Mouse (Mus musculus) neural tube, embryonic 11.5 days (tissue): ENCODE results near the gene Wdtc1. TPM values are rescaled to one million over a fixed set of nuclear protein-coding genes. Genes with fewer than 3 reads are reported as not detected.

Experiments used
- ATAC-seq: fragments of 200-750 bp; cut with Nextera tagmentation; 2 replicates; pipeline ENCODE4 v1.8.0; 2017; ENCODE audit warnings: moderate number of reproducible peaks, mild to moderate bottlenecking, moderate TSS enrichment, moderate library complexity; ENCODE audit not compliant: insufficient read depth, low FRiP score, low TSS enrichment
- DNase-seq: peaks from one replicate; pipeline ENCODE4 v3.0.0-alpha.2; 2015; ENCODE audit warnings: low spot score
- H3K27ac ChIP-seq: fragments of 300-500 bp; sonication (generic); 2 replicates; pipeline ENCODE4 v1.5.1; 2014; ENCODE audit warnings: low read depth, mild to moderate bottlenecking, low read length
- H3K27me3 ChIP-seq: fragments of 300-500 bp; sonication (generic); 2 replicates; pipeline ENCODE4 v1.6.1; 2014; ENCODE audit warnings: mild to moderate bottlenecking, low read length, mixed read lengths; ENCODE audit not compliant: control insufficient read depth, insufficient read depth
- H3K36me3 ChIP-seq: fragments of 300-500 bp; sonication (generic); 2 replicates; pipeline ENCODE4 v1.6.1; 2014; ENCODE audit warnings: mild to moderate bottlenecking, low read length, moderate library complexity, mixed read lengths; ENCODE audit not compliant: control insufficient read depth, insufficient read depth
- H3K4me1 ChIP-seq: fragments of 300-500 bp; sonication (generic); 2 replicates; pipeline ENCODE4 v1.6.1; 2014; ENCODE audit warnings: low read length, mixed read lengths; ENCODE audit not compliant: control insufficient read depth, insufficient read depth
- H3K4me2 ChIP-seq: fragments of 300-500 bp; sonication (generic); 2 replicates; pipeline ENCODE4 v1.6.1; 2014; ENCODE audit warnings: low read depth, mild to moderate bottlenecking, moderate library complexity
- H3K4me3 ChIP-seq: fragments of 300-500 bp; sonication (generic); 2 replicates; pipeline ENCODE4 v1.5.1; 2014; ENCODE audit warnings: low read depth, low read length
- H3K9ac ChIP-seq: fragments of 300-500 bp; sonication (generic); 2 replicates; pipeline ENCODE4 v1.6.1; 2014; ENCODE audit warnings: mild to moderate bottlenecking, low read length
- H3K9me3 ChIP-seq: fragments of 300-500 bp; sonication (generic); 2 replicates; pipeline ENCODE4 v1.6.1; 2016; ENCODE audit warnings: low read length; ENCODE audit not compliant: control insufficient read depth
- WGBS: fragments of 180-500 bp; shearing (Covaris S2); extraction: QIAGEN DNeasy Blood & Tissue Kit; methylation state at CpG from one replicate; pipeline ENCODE4 v1.1.7; 2014; 5-methylcytosine and 5-hydroxymethylcytosine counted together
- polyA plus RNA-seq: library from polyadenylated mRNA; unstranded; fragments of >200 nt; fragmentation: Nextera tagmentation; extraction: Ambion mirVana; gene quantifications from 2 replicates; pipeline ENCODE4 v1.2.1, GENCODE M21; 2014

Gene Wdtc1
- polyA plus RNA-seq, 1 experiment from 2014 or later = 27.0 TPM

- no peak overlapping the region for H3K4me3 ChIP-seq
- no peaks in the 10 kb centered on the region for H3K27me3 ChIP-seq
- H3K4me2 ChIP-seq = no peak overlapping the region
- H3K36me3 ChIP-seq = no peaks in the 10 kb centered on the region
- no peak for DNase-seq
- 90% methylated on average over 3 of the region's 3 CpGs for WGBS
- H3K9me3 ChIP-seq = no peaks in the 10 kb centered on the region
- no peak for ATAC-seq
- H3K4me1 ChIP-seq = no peaks in the 10 kb centered on the region
- H3K9ac ChIP-seq = no peak overlapping the region
- H3K27ac ChIP-seq = no peak overlapping the region
Observed at GRCm38 (mm10) chr4:133319667-133320066, 33.6 kb downstream of the Wdtc1 start.

GRCm38 (mm10) chr4:133315991-133316390, 37.3 kb downstream of the Wdtc1 start:
- H3K27ac ChIP-seq = no peak overlapping the region
- DNase-seq = no peak
- H3K4me1 ChIP-seq = no peaks in the 10 kb centered on the region
- no peak overlapping the region for H3K4me3 ChIP-seq
- H3K4me2 ChIP-seq = no peak overlapping the region
- no peaks in the 10 kb centered on the region for H3K27me3 ChIP-seq
- H3K36me3 ChIP-seq = no peaks in the 10 kb centered on the region
- WGBS = 79% methylated on average over 5 of the region's 5 CpGs
- no peaks in the 10 kb centered on the region for H3K9me3 ChIP-seq
- no peak overlapping the region for H3K9ac ChIP-seq
- no peak for ATAC-seq

- Histone ChIP-seq H3K9me3 (no peaks in the 10 kb centered on the region), H3K4me3 (no peak overlapping the region), H3K4me1 (no peaks in the 10 kb centered on the region), H3K27ac (no peak overlapping the region), H3K9ac (no peak overlapping the region), H3K27me3 (no peaks in the 10 kb centered on the region), H3K4me2 (no peak overlapping the region), H3K36me3 (no peaks in the 10 kb centered on the region)
- DNase-seq = no peak
- no peak for ATAC-seq
- 89% methylated on average over 8 of the region's 8 CpGs for WGBS
Observed at GRCm38 (mm10) chr4:133314896-133315295, 38.4 kb downstream of the Wdtc1 start.

GRCm38 (mm10) chr4:133309948-133310347, 43.3 kb downstream of the Wdtc1 start:
- no peaks in the 10 kb centered on the region for H3K4me1 ChIP-seq
- ATAC-seq (no peak), DNase-seq (peak; percentile 85)
- no peak overlapping the region for H3K4me2 ChIP-seq
- no peak overlapping the region for H3K9ac ChIP-seq
- no peak overlapping the region for H3K27ac ChIP-seq
- no peaks in the 10 kb centered on the region for H3K9me3 ChIP-seq
- no peak overlapping the region for H3K4me3 ChIP-seq
- WGBS = 0% methylated on average over 3 of the region's 3 CpGs
- no peaks in the 10 kb centered on the region for H3K36me3 ChIP-seq
- no peaks in the 10 kb centered on the region for H3K27me3 ChIP-seq

DNA sequence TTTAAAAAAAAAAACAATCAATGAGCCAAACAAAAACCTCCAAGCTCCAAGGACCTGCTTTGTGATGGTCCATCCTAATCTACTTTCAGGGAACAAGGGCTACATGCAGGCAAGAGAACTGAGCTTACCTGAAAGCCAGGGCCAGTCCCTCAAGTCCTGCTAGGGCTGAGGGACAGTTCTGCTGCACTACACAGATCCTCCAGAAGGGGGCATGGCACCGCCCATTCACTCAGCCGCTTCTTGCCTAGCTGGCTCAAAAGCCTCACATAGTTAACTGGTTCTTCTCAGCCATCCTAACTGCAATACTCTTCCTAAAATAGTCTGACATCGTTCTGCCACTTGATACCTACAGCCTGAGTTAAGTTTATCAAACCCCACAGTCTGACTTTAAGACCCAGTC, 46.0 kb downstream of the Wdtc1 start:
- no peak for ATAC-seq
- Histone ChIP-seq H3K27ac (no peak overlapping the region), H3K9me3 (no peaks in the 10 kb centered on the region), H3K9ac (no peak overlapping the region), H3K4me1 (no peaks in the 10 kb centered on the region), H3K36me3 (peaks cover 2% of the 10 kb centered on the region; the same call in 1 of the 2 replicates), H3K27me3 (no peaks in the 10 kb centered on the region), H3K4me2 (no peak overlapping the region), H3K4me3 (no peak overlapping the region)
- DNase-seq = peak; percentile 59
- 38% methylated on average over 3 of the region's 3 CpGs for WGBS

DNA sequence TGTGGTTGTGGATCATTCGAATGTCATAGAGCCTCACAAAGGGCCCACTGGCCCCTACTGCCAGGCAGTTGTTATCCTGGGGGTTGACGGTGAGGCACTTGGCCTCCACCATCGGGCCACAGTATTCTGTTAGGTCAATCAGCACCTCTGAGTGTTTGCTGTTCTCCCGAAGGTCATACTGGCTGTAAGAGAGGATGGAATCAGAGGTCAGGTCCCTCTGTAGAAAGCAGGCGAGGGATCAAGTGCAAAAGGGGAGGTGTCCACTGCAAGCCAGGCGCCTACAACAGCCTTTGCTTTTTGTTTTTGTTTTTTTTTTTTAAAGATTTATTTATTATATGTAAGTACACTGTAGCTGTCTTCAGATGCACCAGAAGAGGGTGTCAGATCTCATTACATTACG, 47.5 kb downstream of the Wdtc1 start:
- ATAC-seq = no peak

DNA sequence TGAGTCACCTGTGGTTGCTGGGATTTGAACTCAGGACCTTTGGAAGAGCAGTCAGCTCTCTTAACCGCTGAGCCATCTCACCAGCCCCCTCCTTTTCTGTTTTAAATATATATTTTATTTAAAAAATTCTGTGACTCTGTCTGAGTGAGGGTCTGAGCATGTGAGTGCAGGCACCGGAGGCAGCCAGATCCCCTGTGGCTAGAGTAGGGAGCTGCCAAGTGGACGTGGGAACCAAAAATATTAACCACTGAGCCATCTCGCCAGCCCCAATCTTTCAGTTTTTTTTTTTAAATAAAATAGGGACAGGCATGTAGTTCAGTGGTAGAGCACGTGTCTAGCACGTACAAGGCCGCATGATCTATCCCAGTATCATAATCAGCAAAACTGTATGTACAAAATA, 48.5 kb downstream of the Wdtc1 start:
- H3K4me2 ChIP-seq = no peak overlapping the region
- H3K27me3 ChIP-seq = no peaks in the 10 kb centered on the region
- H3K36me3 ChIP-seq = peaks cover 4% of the 10 kb centered on the region
- no peak overlapping the region for H3K27ac ChIP-seq
- no peak overlapping the region for H3K4me3 ChIP-seq
- H3K9ac ChIP-seq = no peak overlapping the region
- DNase-seq (no peak), ATAC-seq (no peak)
- H3K4me1 ChIP-seq = no peaks in the 10 kb centered on the region
- WGBS = 93% methylated on average over 7 of the region's 7 CpGs
- H3K9me3 ChIP-seq = no peaks in the 10 kb centered on the region

More for the DNA sequence above, 47.5 kb downstream of the Wdtc1 start:
- Histone ChIP-seq H3K9me3 (no peaks in the 10 kb centered on the region), H3K4me2 (no peak overlapping the region), H3K4me3 (no peak overlapping the region), H3K4me1 (no peaks in the 10 kb centered on the region), H3K27ac (no peak overlapping the region), H3K27me3 (no peaks in the 10 kb centered on the region), H3K9ac (no peak overlapping the region), H3K36me3 (peaks cover 2% of the 10 kb centered on the region; the same call in 1 of the 2 replicates)
- no peak for DNase-seq
- WGBS = 88% methylated on average over 7 of the region's 7 CpGs

GRCm38 (mm10) chr4:133302668-133303067, 50.6 kb downstream of the Wdtc1 start:
- Histone ChIP-seq H3K9me3 (no peaks in the 10 kb centered on the region), H3K4me1 (peaks cover 9% of the 10 kb centered on the region; the same call in 1 of the 2 replicates), H3K4me2 (no peak overlapping the region), H3K36me3 (peaks cover 4% of the 10 kb centered on the region), H3K9ac (no peak overlapping the region), H3K4me3 (no peak overlapping the region), H3K27ac (no peak overlapping the region), H3K27me3 (no peaks in the 10 kb centered on the region)
- 90% methylated on average over 5 of the region's 5 CpGs for WGBS
- no peak for ATAC-seq
- no peak for DNase-seq

- H3K27me3 ChIP-seq = no peaks in the 10 kb centered on the region
- no peak overlapping the region for H3K27ac ChIP-seq
- H3K9me3 ChIP-seq = no peaks in the 10 kb centered on the region
- peaks cover 9% of the 10 kb centered on the region; the same call in 1 of the 2 replicates for H3K4me1 ChIP-seq
- no peak overlapping the region for H3K4me3 ChIP-seq
- DNase-seq = peak; percentile 79
- H3K9ac ChIP-seq = no peak overlapping the region
- no peak overlapping the region for H3K4me2 ChIP-seq
- peak; percentile 53; the same call in 1 of the 2 replicates for ATAC-seq
- peaks cover 4% of the 10 kb centered on the region for H3K36me3 ChIP-seq
- WGBS = 21% methylated on average over 4 of the region's 4 CpGs
Observed at GRCm38 (mm10) chr4:133301802-133302201, 51.5 kb downstream of the Wdtc1 start.
